Mouse (Mus musculus) testis, postnatal 14 days (tissue): ENCODE measurements around the gene Arl15.

Experiments used
- DNase-seq: peaks from one replicate; pipeline ENCODE4 v3.0.0; 2021; ENCODE audit warnings: low spot score

The Arl15 gene

GRCm38 (mm10) chr13:113844717-113845116 lies 50.4 kb downstream of the Arl15 start:
- peak; percentile 19 for DNase-seq

- DNase-seq = no peak
These were observed 50.9 kb downstream of the Arl15 start for GRCm38 (mm10) chr13:113845229-113845628.

GRCm38 (mm10) chr13:113846413-113846812 lies 52.1 kb downstream of the Arl15 start:
- DNase-seq = no peak

GRCm38 (mm10) chr13:113850431-113851034 lies 56.2 kb downstream of the Arl15 start:
- DNase-seq = no peak

- no peak for DNase-seq
These were observed 57.5 kb downstream of the Arl15 start for GRCm38 (mm10) chr13:113851602-113852375.

GRCm38 (mm10) chr13:113852376-113852666 lies 58.0 kb downstream of the Arl15 start:
- no peak for DNase-seq

- no peak for DNase-seq
These were observed 59.8 kb downstream of the Arl15 start for GRCm38 (mm10) chr13:113854146-113854545.

GRCm38 (mm10) chr13:113854551-113855312 lies 60.4 kb downstream of the Arl15 start:
- no peak for DNase-seq

- no peak for DNase-seq
These were observed 62.6 kb downstream of the Arl15 start for GRCm38 (mm10) chr13:113856946-113857345.

GRCm38 (mm10) chr13:113858667-113859391 lies 64.5 kb downstream of the Arl15 start:
- no peak for DNase-seq

GRCm38 (mm10) chr13:113859392-113859776 lies 65.1 kb downstream of the Arl15 start:
- peak; percentile 29 for DNase-seq

GRCm38 (mm10) chr13:113860816-113861215 lies 66.5 kb downstream of the Arl15 start:
- DNase-seq = no peak

GRCm38 (mm10) chr13:113861231-113861630 lies 66.9 kb downstream of the Arl15 start:
- no peak for DNase-seq

GRCm38 (mm10) chr13:113862951-113863350 lies 68.6 kb downstream of the Arl15 start:
- no peak for DNase-seq

- no peak for DNase-seq
These were observed 69.4 kb downstream of the Arl15 start for GRCm38 (mm10) chr13:113863688-113864087.

- DNase-seq = no peak
These were observed 70.0 kb downstream of the Arl15 start for GRCm38 (mm10) chr13:113864278-113864677.

- DNase-seq = no peak
These were observed 70.6 kb downstream of the Arl15 start for GRCm38 (mm10) chr13:113864893-113865292.

GRCm38 (mm10) chr13:113865378-113865777 lies 71.1 kb downstream of the Arl15 start:
- DNase-seq = no peak

GRCm38 (mm10) chr13:113865806-113866205 lies 71.5 kb downstream of the Arl15 start:
- no peak for DNase-seq

GRCm38 (mm10) chr13:113867736-113868135 lies 73.4 kb downstream of the Arl15 start:
- DNase-seq = no peak

GRCm38 (mm10) chr13:113869212-113870205 lies 75.2 kb downstream of the Arl15 start:
- no peak for DNase-seq
